Mouse (Mus musculus) frontal cortex, adult 2 months (tissue): ENCODE results near the gene Pjvk. TPM values are rescaled to one million over a fixed set of nuclear protein-coding genes. Genes with fewer than 3 reads are reported as not detected.
A peak's percentile ranks its signal among the peaks of the same experiment; 100 is the strongest.

Source experiments
- DNase-seq, 2 experiments: peaks; one replicate each; pipeline ENCODE4 v3.0.0; 2022; ENCODE audit warnings: low spot score in 1 of 2; ENCODE audit errors: extremely low spot score in 1 of 2
- polyA plus RNA-seq: library from polyadenylated mRNA; depleted of rRNA; stranded (reverse); fragments of >200 nt; gene quantifications from 2 replicates; pipeline ENCODE4 v1.2.3, GENCODE M21; 2012

The Pjvk gene
- polyA plus RNA-seq, 1 experiment, result 0.06 TPM

DNA sequence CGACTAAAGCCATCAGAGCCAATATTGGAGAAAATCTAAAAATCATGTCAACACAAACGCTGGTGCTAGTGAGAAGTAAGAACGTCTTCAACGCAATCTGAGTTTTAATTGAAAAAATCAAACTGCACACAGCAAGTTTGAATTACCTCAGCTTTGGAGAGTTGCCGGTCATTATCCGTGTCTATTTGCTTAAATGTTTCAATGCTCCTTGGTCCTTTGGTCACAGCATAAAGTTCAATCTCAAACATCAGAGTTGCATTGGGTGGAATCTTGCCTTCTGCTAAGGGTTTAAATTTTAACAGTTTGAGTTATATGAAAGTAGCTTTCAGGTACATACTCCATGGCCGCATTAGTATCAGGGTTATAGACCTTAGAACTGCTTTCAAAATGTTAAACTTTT lies 17.3 kb downstream of the Pjvk start:
- DNase-seq, result no peak

DNA sequence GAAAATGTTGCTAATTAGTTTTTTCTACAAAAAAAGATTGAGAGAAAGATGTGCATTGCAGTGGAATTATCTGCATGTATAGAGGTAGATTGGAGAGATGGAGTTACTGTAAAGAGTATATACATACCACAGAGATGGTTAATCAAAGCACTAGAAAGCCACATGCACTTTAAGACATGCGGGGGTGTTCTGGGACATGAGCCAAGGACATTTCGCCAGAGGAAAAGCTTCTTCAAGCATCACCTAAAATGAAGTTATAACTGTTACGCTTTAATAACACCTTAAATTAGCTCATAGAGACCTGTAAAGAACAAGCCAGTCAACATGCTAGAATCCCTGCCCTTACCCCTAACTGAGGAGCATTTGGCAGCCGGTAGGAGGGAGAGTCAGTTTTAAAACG lies 18.9 kb downstream of the Pjvk start:
- no peak for DNase-seq

DNA sequence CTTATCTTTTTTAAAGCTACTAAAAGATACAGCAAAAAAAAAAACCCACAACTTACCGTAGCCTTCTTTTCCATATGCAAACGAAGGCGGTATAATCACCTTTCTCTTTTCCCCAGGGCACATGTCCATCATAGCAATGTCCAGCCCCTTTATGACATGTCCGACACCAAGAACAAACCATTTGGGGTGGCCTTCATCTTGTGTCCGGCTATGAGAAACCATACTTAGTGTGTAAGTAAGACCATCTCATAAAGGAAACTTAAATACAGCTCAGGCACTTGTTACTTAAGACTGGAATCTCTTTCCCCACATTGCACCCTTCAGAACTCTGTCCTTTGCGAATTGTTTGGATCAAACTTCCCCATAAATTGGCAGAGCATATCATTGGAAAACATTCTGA lies 23.4 kb downstream of the Pjvk start:
- DNase-seq, result no peak

DNA sequence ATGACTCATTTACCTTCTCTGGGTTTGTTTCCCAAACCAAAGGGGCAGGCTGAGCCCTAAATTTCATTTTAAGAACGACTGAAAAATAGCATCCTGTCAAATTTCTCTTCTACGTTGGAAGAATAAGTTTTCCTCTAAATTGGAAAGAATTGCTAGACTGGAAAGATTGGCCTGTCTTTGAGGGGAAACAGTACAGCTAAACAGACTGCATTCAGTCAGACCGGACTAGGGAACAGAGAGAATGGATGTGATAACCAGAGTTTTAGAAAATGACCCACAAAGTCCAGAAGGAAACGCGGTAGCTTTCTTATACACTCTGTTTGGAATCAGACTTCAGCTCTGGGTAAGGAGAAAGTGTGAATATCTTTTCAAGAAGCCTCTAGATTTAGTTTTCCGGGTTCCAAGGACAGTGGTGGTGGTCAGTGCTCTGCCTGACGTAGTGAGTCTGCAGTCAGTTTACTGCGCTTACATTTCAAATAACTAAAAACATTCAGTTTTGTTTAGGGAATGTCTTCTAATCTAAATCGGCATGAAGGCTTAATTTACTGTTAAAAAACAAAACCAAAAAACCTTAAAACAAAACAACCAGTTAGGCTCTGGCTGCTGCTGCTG lies 24.0 kb downstream of the Pjvk start:
- no peak for DNase-seq

DNA sequence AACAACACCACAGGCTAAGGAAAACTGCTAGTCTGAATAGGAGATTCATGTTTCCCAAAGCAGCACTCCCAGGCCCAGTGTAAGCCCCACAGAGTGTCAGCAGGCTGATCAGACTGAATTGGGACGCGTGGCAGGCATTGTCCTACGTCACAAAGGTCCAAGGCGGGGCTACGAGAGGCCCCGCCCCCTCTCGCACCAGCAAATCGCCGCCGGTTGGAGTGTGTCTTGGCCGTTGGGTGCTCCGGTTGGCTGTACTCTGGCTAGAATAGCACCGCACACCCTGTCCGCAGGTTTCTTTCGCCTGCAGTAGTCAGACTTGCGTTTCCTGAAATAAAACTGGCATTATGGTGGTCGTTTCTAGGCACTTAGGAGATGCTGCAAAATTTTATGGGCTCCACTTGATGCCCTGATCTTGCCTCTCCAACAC lies 24.7 kb downstream of the Pjvk start, which contains the start of gene Fkbp7:
Gene Fkbp7 (minus strand): TSS at position 151 of the 427 bp plus-strand sequence.
- peak; percentile 76 to 90 for DNase-seq

DNA sequence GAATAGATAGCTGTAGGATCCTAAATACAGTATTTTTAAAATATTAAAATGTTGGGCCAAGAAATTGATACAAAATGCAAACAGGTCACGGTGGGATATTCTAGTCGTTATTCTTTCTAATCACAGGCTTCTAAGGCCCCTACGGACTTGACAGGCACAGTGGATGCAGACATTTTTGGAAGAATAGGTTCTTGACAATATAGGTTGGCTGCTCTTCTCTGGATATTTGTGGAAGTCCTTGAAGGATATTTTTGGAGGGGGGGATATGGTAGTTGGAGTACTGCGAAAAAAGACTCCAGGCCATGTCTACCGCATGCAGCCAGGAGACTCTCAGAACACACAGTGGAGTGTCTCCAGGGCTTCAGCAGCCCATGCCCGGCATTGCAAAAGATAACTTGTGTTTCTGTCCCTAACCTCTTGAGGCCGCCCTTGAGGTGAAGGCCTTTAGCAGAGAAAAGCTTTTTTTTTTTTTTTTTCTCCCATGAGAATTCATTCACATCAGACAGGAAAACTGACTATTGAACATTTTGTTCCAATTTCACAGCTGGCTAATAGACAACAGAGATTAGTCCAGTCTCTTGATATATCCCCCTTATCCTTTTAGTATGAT lies 25.3 kb downstream of the Pjvk start:
- peak in 1 of 2 experiments; percentile 20 for DNase-seq

DNA sequence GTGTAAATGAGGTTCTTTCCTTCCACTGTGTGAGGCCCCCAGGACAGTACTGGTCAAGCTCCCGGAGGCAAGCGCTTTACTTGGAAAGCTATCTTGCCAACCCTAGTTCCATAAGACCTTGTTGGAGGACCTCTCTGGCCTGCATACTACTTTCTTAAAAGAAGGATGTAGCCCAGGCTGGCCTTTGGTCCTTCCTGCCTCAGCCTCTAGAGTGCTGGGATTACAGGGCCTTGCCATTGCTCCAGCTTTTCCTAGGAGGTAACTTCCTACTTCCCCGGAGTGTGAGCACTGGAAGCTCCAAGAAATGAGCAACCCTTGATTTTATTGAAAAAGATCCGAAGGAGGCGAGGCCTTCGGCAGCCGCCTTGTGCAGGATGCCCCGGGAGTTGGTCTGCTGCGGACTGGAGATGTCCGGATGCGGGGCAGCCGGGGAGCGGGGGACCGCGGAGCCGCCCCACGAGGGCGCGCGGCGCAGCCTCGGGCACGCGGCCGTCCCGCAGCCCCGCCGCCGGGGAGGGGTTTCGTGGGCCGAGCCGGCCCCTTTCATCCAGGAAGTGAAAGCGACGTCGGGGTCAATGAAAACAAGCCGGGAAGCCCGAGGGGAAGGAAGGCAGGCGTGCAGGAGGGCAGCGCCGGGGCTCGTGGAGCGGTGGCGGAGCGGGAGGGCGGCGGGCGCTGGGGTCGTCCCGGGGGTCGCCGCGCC lies 26.6 kb downstream of the Pjvk start, which contains the start of gene Plekha3:
Gene Plekha3 (plus strand): TSS at position 557 of the 703 bp plus-strand sequence.
- DNase-seq, result peak; percentile 53 to 85

DNA sequence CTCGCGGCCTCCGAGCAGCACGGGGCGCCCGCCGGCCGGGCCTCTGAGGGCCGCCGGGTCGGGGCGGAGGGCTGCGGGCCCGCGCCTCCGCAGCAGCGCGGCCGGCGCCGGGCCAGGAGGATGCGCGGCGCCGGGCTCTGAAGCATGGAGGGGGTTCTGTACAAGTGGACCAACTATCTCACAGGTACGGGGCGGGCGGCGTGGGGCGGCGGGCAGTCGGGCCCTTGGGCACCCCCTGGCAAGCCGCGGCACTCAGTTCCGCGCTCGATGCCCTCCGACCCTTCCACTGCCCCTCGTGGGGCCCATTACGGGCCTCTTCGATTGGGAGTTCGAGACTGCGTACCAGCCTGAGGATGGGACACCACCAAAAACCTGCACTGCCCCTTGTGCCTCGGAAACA lies 27.2 kb downstream of the Pjvk start:
- DNase-seq, result no peak

DNA sequence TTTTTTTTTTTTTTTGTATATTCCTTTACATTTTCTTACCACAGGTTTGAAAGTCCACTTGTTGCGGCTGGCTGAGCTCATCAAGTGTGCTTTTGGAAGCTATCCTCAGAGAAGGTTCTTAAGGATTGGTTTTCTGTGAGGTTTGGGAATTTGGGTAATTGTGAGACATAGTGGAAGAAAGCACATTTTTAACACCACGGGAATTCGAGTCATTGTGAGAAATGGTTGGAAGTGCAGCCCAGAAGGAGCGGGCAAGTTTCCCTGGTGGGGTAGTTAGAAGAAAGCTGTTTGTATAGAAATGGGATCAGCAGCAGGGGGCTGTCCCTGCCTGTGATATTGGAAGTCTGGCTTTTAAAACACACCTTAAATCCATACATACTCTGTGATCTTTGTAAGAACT lies 27.7 kb downstream of the Pjvk start:
- no peak for DNase-seq

DNA sequence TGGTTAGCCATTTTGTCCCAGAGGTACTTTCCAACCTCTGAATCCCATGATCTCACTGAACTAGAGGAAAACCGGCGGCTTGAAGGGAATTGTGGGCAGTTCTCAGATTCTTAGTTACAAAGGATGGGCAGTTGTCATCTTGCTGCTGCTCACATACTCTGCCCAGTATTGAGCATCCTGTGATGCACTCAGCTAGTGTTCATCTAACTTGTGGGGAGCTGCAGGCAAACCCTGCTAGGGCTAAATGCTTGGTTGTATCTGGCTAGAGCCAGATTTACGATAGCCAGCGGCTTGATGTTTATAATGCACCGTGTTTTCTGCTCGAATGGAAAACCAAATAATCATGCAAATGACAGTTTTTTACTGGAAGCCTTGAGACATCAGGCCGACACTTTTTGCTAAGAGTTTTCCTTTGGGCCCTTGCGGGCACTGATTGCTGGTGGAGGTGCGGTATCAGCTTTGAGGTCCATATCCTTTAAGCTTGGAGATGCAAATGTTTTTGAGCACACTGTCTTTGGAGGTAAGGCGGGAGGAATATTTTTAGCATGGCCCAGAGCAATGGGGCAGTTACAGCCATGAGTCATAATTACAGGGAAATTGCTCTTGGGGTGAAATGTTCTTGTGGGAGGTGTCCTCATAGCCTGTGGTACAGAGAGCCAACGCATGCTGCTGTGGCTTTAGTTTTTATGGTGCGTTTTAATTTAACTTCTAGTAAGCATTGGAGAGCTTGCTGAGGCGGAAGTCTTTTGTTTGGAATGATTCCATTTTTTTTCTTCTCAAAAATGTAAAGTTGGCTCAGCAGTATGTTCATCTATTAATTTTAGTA lies 28.3 kb downstream of the Pjvk start:
- DNase-seq, result no peak

DNA sequence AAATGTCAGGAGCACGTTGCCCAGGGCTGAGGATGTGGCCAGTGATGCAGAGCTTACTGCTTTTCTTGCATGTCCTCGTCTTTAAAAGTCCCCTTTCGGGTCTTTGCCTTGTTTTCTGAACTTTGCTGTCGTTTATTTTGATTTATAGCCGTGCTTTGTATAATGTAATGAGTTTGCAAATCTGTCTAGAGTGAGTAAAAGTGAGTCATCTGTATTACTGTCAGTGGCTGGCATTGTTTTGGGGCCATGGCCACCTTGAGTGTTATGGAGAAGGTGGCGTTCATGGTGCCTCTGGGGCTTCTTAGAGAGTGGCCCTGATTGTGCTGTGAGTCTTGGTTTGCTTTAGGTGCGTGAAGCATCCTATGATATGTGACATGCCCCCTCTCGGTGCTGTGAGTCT lies 34.0 kb downstream of the Pjvk start:
- DNase-seq, result no peak

DNA sequence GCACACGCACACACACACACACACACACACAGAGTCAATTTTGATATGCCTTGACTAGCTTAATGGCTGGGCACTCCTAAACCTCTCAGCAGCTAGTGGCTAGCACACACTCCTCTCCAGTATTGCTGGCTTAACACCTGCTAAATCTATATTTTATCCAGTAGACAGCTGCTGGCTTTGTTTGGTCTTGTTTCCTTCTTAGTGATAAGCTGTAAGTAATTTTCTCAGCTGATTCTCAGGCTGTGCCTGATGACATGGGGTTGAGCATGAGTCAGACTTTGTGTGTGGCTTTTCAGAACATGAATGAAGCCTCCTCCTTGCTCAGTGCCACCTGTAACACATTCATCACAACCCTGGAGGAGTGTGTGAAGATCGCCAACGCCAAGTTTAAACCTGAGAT lies 38.7 kb downstream of the Pjvk start:
- DNase-seq, result peak in 1 of 2 experiments; percentile 32

DNA sequence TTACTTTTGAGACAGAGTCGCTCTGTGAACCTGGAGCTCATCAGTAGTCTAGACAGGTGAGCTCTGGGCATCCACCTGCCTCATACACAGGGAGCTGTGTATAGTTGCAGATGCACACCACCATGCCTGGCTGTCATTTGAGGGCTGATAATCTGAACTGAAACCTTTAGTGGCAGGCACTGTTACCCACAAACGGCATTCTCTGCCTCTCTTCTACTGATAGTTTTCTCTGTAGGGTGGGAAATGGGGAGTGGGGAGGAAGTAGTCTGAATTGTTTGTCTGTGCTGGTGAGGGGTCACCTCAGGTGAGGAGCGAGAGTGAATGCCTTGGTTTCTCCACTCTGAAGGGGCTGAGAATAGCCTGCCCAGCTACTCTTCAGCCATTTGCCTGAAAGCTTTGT lies 39.3 kb downstream of the Pjvk start:
- DNase-seq, result no peak

DNA sequence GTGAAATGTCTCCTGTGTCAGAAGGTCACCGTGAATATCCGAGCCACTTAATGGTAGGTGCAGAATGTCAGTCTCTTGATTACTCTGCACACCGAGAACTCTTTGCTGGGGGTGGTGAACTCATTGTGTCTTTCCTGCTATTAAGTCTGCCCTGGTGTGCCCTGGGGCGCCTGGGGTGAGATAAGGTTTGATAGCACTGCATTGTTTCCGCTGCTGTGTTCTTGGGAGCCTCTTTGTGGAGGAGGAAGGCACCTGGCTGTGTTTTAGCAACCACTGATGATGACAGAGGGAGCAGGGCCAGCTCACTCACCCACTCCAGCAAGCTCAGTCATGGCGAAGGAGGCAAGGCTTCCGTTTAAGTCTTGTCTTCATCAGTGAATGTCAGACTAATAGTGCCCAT lies 39.9 kb downstream of the Pjvk start:
- peak in 1 of 2 experiments; percentile 15 for DNase-seq

DNA sequence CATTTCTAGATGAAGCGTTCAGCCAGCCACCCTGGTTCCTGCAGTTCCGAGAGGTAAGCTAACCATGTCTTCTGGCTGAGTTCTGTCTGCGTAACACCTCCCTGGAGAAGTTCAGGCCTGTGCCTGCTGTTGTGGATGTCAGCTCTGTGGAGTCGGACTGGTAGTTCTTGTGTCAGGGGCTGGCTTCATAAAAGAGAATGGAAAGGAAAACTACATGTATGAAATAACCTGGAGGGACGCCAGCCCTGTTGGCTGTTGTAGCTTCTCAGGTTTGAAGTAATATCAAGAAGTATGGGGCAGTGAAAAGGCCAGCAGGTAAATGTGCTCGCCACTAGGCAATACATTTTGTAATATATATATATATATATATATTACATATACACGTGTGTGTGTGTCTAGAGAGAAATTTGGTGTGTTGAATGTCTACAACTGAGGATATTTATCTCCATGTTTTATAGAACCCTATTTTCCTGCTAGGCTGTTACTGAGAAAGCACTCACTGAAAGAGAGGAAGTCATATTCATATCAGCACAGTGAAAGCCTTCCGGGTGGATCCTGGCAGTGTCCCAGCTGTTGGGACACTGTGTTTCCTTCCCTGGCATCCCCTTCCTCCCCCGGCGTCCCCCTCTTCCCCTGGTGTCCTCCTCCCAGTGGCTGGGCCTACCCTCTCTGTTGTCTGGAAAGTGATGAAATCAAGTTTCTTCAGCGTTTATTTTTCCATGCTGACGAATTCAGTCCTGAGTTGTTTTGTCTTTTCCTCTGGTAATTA lies 42.3 kb downstream of the Pjvk start:
- no peak for DNase-seq

DNA sequence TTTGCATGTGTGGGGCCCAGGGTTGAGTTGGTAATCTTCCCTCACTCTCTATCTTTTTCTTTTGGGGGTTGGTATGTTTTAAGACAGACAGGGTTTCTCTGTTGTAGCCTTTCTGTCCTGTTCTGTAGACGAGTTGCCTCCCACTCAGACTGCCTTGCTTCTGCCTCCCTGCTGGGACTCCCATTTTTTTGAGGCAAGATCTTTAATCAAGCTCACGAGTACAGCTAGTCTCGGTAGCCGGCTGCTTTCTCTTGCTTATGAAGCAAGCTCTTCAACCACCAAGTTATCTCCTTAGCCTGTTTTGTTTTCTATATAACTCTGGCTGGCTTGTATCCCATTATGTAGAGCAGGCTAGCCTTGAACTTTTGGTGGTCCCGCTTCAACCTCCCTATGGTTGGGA lies 45.5 kb downstream of the Pjvk start:
- no peak for DNase-seq

DNA sequence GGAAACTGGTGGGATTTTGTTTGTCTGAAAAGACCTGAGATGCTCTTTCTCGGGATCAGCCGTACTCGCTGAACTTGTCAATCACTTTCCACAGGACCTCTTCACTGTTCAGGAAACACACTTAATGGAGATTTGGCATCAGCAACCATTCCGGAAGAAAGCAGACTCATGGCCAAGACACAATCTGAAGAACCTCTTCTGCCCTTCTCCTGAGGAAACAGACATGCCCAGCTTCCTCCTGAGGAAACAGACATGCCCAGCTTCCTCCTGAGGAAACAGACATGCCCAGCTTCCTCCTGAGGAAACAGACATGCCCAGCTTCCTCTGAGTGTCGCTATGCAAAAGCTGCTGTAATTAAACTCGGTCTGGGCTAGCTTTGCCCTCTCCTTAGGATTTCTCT lies 47.0 kb downstream of the Pjvk start:
- DNase-seq, result no peak

DNA sequence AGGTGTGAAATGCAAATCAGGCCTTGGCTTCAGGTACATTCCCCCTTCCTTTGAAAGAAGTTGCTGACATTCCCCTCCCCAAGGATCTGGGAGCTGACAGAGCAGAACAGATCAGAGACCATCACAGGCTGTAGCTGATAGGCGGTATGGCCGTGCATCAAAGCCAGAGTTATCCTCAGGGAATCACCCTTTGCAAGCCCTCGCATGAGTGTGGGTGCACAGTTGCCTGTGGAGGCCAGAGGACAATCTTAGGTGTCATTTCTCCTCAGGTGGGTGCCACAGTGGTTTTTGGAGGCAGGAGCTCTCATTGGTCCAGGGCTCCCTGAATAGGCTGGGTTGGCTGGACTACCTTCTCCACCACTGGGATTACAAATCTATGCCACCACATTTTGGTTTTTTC lies 53.9 kb downstream of the Pjvk start:
- no peak for DNase-seq

DNA sequence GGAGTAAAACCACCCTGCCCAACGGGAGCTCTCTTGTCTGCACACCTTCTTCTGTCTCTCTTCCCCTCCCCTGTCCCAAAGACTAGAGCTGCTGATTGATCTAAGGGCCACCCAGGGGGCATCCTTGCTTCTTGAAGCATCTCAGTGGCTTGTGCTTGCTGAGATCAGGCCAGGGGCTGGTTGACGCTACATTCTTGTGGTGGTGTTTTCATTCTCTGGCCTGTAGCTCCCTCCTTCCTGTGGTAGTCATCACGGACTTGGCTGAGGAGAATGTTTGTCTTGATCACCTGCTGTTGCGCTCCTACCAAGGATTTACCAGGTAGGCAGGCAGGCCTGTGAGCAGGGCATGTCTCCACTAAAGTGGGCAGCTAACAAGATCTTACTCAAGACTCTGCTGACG lies 54.5 kb downstream of the Pjvk start:
- DNase-seq, result no peak

DNA sequence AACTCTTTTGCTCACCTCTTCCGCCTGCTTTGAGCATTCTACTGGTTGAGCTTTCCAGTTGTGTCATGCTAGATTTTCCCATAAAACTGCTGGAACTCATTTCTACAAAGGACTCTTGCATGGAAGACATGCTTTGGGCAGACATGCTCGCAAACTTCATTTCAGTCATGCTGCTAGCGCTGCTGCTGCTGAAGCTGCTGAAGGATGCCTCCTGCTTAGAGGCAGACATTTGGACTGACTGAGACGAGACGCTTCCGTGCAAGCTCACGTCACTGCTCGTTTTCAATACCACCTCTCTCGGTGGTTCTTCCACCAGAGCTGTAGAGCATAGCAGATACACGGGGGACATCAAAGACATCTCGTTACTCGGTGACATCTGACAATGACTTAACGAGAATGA lies 57.4 kb downstream of the Pjvk start:
- DNase-seq, result no peak
